Mouse (Mus musculus) hindlimb bud, embryonic 11.5 days (tissue): Measurements from ENCODE around the gene Kifc1.

Source experiments
- DNase-seq: peaks from one replicate; pipeline ENCODE4 v3.0.0-alpha.2; 2012; ENCODE audit warnings: low read depth, low spot score; ENCODE audit errors: extremely low spot score

Kifc1 gene

DNA sequence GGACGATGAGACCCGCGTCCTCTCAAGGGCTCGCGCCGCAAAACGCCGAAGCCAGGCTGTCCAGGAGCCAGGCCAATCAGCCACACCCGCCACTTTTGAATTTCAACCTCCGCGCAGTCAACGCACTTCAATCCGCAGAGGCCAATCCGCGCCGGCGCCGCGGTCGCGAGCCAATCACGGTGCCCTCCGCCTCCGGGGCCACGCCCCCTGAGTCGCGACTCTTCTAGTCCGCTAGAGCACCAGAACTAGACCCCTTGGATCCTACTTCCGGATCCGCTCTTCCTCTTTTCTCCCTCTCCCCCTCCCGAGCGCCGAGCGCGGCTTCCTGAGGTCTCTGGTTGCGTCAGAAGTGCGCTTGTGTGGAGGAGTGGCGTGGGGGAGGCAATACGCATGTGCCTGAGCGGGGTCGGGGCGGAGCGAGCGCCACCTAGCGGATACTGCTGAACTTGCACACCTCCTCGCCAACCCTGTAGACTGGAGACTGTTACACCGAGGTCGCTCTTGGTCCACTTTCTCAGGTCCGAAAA is at the start of gene Kifc1:
Gene Kifc1 (minus strand): TSS at position 129 of the 527 bp plus-strand sequence.
- peak; percentile 99 for DNase-seq

DNA sequence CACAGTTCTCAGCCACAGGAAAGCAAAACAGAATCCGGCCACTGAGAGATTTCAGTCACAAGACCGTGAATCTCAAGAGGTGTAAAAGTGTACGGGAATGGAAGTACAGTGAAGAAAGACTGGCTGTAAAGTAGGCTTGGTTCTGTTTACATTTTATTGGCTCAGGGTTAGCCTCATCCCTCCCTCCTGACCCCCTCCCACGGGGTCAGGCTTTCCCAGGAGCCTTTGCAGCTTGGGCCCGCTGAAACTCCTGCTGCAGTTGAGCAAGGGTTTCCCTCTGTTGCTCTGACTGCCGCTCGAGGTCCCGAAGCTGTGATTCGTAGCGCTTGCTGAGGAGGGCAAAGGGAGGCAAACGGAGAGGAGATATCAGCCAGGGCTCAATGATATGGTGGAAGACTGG is 48.3 kb upstream of the Kifc1 start:
- no peak for DNase-seq

DNA sequence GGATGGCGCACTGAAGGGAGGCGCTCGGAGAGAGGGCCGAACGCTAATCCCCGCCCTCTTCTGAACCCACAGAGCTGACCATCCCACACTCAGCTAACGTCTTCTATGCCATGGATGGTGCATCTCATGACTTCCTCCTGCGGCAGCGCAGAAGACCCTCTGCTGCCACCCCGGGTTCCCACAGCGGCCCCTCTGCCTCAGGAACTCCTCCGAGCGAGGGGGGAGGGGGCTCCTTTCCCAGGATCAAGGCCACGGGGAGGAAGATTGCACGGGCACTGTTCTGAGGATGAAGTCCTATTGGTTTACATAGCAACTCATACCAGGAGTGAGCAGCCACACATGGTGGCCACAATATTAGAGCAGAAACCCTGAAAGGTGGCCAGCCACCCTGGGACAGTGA is 46.5 kb upstream of the Kifc1 start:
- no peak for DNase-seq

DNA sequence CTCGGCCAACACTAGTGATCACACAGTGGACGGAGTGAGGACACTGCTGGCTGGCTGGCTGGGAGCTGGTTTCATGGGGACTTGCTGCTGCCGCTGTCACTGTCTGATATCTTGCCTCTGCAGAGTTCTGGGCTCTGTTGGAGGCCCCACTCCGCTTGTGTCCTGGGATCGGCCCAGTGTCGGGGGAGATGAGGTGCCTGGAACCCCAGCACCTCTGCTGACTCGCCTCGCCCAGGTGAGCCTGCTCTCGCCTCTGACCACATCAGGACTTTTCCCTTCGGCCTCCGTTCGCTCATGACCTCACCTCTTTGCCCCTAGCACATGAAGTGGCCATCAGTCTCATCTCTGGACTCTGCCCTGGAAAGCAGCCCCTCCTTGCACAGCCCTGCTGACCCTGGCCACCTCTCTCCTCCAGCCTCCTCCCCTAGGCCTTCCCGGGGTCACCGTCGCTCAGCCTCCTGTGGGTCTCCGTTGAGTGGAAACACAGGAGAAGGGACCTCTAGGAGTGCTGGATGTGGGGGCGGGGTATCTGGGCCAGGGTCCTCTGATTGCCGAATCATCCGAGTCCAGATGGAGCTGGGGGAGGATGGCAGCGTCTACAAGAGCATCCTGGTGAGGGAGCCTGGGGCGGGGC is 45.1 kb upstream of the Kifc1 start:
- DNase-seq, result no peak

DNA sequence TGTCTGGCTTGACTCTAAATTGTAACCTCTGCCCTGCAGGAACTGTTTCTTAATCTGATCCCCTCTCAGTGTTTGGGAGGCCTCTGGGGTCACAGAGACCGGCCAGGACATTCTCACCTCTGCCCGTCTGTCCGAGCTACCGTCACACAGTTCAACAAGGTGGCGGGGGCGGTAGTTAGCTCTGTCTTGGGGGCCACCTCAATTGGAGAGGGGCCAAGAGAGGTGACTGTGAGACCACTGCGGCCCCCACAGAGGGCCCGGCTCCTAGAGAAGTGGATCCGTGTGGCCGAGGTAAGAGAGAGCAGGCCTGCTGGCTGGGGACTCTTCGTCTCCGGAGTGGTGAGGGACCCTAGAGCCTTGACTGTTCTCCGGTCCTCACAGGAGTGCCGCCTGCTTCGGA is 42.5 kb upstream of the Kifc1 start:
- no peak for DNase-seq

DNA sequence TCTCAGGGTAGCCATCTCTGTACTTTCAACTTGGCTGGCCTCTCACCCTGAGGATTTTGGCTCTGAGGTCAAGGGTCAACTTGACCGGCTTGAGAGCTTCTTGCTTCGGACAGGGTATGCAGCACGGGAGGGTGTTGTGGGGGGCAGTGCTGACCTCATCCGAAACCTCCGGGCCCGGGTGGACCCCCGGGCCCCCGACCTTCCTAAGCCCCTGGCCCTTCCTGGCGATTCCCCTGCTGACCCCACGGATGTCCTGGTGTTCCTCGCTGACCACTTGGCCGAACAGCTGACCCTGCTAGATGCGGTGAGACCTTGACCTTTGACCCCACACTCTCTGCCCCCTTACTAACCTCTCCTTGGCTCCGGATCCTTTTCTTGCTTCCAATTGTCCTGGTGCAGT is 42.0 kb upstream of the Kifc1 start:
- no peak for DNase-seq

DNA sequence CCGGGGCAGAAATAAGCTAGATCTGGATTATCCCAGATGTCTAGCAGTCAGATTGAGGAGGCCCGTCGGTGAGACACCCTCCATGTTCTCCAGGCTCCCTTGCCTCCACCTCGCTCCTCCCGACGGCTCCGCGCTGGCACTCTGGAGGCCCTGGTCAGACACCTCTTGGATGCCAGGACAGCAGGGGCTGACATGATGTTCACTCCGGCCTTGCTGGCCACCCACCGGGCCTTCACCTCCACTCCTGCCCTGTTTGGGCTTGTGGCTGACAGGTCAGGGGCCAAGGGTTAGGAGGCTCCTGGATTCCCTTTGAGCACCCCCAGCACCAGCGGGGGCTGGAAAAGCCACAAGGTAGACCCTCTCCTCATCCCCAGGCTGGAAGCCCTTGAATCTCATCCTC is 41.5 kb upstream of the Kifc1 start:
- no peak for DNase-seq

DNA sequence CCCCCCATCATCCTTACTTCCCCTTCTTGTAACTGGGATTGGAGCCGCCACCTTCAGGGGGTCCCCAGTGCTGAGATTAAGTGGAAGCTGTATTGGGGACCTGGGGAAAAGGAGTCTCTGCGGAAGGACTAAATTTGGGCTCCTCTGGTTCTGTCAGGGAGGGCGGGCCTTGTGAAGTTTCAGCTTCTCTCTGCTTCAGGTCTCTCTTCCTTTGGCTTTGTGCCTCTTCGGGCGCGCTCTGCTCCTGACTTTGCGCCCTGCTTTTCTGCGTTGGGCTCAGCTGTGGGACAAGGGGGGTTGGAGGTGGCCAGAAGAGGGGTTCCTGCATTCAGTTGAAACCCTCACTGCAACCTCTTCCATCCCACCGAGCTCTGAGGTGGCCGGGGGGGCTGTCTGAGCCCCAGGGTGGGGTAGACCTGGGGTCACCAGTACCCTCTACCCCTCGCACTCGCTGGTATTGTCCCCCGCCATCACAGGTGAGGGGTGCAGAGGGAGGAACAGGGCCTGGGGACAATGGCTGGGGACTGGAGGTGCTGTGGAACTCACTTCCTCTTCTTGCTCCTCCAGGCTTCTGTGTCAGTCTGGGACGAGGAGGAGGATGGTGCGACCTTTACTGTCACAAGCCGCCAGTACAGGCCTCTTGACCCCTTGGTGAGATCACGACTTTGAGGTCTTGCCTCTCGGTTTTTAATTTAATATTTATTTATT is 40.9 kb upstream of the Kifc1 start:
- DNase-seq, result no peak

DNA sequence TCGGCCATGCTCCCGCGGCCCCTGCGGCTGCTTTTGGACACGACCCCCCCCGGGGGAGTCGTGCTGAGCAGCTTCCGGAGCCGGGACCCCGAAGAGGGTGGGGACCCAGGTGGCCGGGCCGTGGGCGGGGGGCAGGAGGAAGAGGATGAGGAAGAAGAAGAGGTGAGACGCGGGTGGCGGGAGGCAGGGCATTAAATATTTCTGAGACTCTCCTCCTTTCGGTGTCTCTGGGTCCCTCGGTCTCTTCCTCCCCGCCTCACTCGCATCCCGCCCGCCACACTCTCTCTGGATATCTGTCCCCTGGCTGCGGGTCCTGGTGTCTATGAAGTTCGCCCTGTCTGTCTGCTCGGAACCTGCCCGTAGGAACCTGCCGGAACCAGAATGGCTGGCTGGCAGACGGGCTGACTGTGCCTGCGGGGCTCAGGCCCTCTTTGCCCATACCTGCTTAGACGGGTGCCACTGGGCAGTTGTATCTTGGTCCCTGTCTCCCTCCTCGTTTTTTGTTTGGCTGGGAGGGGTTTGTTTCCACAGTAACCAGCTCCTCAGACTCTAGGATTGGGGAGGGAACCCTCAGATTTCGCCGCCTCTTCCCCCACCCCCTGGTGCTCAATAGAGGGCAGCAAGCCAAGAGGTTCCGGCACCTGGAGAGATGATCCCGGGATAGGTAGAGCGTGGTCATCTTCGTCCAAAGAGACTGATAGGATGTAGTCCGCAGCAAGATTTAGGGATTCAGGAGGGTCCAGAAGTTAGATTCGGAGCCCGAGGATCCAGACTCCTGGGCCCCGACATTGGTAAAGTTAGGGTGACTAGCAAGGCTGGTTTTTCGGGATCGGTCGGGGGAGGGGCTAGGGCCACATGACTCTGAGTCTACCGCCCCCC is 40.1 kb upstream of the Kifc1 start:
- no peak for DNase-seq

DNA sequence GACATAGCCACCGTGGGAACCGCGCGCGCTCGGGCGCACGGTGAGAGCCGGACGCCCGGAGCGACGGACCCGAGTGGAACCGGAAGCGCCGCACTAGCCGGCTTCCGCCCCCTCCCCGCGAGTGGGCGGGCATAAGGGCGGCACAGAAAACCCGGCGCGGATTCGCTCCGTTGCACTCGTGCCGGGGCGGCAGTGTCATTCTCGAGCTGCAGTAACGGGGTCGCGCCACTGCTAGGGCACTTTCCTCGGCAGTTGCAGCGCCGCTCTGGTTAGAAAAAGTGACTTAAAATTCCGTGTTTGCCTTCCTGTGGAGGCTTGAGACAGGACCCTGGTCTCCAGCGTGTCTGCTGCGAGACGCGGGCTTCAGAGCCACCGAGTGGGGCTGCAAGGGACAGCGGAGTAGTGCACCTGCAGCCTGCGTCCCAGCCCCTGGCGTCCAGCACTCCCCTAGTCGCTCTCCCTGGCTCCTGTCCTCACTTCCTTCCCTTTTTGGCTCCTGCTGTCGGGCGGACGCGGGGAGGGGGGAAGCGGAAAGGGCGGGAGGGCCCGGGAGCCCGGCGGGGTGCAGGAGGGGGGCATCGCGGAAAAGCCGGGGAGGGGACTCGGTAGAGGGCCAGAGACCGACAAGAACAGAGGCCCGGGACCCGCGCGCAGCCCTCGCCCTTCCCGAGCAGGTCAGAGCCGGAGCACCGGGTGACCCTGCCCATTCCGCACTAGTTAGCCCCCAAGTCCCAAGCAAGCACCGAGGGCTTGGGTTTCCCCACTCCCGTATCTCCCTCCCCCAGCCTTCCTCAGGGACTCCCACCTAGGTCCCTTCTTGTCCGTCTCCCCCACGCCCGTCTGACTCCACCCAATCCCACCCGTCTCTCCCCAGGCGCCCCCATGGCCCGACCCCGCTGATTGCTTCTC is 39.2 kb upstream of the Kifc1 start, which contains the start of gene Rgl2:
Gene Rgl2 (plus strand): TSS at position 173 of the 909 bp plus-strand sequence.
- DNase-seq, result peak; percentile 77

DNA sequence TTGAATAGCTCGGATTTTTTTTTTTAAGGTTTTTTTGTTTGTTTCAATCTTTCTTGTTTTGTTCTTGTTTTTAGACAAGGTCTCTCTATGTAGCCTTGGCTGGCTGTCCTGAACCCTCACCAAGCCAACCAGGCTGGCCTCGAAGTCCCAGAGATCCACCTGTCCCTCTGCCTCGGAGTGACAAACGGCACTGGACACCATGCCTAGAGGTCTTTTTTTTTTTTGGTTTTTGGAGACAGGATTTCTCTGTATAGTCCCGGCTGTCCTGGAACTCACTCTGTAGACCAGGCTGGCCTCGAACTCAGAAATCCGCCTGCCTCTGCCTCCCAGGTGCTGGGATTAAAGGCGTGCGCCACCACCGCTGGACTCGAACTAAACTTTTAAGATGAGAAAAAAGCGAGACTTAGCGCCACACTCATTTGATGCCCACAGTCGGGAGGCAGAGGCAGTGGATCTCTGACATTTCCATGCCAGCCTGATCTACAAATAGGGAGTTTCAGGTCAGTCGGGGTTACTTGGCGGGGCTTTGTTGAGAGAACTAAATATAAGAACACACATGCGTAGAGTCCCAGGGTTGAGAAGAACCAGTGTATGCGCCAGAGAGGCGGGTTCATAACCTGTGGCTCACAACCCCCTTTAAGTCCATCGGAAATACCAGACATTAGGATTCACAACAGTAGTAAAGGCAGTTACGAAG is 37.9 kb upstream of the Kifc1 start:
- no peak for DNase-seq

DNA sequence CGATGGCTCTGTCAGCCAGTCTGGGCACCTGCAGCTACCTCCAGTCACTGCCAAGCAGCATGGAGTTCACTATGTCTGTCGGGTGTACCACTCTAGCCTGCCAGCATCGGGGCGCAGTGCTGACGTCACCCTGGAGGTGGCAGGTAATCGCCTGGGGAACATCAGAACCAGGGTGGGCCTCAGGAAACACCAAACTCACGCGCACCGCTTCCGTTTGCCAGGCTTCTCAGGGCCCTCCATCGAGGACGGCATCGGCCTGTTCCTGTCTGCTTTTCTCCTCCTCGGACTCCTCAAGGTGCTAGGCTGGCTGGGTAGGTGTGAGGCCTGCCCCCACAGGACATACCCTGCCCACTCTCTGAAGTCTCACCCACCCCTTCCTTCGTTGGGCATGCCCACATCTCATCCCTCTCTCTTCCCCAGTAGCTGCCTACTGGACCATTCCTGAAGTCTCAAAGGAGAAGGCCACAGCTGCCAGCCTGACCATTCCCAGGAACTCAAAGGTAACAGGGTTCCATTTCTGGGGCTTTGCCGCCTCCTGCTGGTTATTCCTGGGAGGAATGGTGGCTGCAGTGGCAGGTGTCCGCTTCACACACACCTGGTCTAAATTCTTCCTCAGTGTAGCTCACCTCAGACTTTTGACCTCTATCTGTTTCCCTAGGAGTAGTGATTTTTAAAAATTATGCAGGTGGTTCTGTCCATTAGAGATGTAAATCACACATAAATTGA is 35.9 kb upstream of the Kifc1 start:
- DNase-seq, result no peak

DNA sequence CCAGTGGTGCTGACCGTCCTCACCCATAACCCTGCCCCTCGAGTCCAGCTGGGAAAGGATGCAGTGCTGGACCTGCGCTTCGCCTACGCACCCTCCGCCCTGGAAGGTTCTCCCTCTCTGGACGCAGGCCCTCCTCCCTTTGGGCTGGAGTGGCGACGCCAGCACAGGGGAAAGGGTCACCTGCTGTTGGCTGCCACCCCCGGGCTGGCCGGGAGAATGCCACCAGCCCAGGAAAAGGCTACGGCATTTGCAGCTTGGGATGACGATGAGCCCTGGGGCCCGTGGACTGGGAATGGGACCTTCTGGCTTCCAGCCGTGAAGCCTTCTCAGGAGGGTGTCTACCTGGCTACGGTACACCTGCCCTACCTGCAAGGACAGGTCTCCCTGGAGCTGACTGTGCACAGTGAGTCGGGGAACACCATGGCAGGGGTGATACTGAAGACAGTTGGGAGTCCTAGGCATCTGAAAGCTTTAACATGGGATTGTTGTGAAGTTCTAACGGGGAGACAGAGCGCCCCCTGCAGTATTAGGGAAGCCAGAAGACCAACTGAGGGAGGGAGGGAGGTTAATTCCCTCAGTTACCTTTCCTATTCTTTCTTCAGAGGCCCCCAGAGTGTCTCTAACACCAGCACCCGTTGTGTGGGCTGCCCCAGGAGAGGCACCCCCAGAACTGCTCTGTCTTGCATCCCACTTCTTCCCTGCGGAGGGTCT is 35.1 kb upstream of the Kifc1 start:
- no peak for DNase-seq

DNA sequence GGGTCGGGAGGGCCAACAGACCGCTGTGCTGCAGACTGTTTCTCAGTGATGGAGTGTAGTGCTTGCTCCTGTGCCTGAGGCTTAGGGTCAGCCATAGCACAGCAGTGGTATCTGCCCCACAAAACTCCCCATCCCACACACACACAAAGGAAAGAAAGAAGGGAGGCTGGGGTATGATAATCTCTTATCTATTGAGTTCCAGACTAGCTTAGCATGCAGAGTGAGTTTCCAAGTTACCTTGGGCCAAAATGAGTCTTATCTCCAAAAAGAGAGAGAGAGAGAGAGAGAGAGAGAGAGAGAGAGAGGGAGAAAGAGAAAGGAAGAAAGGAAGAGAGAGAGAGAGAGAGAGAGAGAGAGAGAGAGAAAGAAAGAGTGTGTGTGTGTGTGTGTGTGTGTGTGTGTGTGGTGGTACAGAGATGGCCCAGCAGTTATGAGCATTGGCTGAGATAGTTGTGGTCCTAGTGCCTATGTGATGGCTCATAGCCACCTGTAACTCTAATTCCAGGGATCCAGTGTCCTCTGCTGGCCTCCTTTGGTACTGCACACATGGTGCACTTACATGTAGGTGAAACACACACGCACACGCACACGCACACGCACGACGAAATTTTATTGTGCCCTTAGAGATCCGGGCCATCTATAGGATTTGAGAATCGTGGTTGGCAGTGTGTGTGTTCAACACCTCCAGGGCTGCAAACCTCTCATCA is 34.3 kb upstream of the Kifc1 start:
- DNase-seq, result no peak

DNA sequence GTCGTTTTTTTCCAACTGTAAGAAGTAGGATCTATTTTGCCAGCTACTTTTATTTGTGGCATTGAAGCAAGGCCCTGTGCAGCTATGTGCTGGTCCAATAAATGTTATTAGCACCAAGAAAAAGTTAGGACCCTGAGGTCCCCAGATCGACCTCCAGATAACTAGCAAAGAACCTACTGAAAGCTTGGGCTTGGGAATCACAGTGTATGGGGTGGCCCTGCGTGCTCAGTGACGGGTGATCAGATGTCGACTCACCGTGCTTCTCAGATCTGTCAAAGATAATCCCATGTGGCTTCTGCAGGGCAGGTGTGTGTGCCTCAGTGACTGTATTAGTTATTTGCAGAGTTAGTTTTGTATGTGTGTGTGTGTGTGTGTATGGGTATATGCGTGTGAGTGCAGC is 30.9 kb upstream of the Kifc1 start:
- no peak for DNase-seq

DNA sequence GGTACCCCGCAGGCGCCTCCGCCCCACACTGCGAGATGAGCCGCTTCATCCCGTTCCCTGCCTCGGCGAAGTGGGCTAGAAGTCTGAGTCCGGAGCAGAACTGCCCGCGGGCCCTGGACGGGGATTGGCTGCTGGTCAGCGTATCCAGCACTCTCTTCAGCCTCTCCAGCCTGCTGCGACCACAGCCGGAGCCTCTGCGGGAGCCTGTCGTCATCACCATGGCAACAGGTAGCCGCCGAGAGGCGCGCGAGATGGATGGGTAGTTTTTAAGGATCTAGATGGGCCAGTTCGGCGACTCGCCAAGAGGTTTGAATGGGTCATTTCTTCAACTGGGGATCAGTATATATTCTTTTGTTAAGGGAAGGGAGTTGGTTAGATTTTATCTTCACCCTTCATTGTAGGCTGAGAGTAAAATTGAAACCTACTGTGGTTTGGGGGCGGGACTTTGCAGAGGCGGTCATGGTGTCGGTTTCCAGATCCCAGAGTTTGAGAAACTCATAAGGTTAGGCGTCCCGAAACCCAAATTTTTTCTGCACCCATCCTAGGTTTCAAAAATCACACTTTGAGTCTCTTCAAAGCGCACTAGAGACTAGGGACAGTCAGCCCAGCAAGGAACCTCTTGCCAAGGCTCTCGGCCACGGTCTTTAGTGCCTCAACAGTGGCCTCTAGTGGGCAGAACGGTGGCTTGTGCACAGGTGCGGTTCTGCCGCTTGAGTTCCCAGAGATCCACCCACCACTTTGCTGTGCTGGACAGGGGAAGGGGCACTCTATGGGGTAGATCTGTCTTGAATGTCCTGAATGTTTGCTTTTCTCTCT is 30.0 kb upstream of the Kifc1 start:
- no peak for DNase-seq
